Mouse (Mus musculus) kidney, adult 2 months (tissue): ENCODE data around the gene Pth1r.

Source experiments
- CTCF ChIP-seq: fragments of 200-500 bp; conservative IDR thresholded peaks from 2 replicates; pipeline ENCODE4 v1.5.1; 2011; ENCODE audit warnings: low read depth, mild to moderate bottlenecking, control low read depth, low read length, moderate library complexity, mixed read lengths; ENCODE audit not compliant: insufficient read depth, insufficient read length
- POLR2A ChIP-seq: fragments of 200-500 bp; IDR thresholded peaks from one replicate; pipeline ENCODE4 v1.6.1; 2011; ENCODE audit warnings: low read depth, low read length, control low read depth

DNA sequence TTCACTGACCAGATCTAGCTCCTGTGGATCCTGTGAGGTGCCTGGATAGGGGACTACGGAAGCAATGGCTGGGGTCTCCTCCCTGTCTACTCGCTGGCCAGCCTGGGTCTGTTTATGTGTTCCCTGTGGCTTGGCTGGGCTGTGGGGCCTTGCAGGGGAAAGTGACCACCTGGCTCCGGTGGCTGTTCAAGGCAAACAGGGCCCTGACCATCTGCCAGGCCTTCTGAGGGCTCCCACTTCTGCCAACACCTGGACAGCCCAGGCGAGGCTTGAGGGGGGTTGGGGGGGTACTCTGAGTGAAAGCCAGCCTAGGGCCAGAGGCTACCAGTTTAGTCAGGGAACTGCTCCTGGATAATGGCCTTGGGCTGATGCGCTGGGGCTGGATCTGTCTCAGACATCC is 27.0 kb downstream of the Pth1r start:
- TF ChIP-seq CTCF (no peak), POLR2A (no peak)
